Mouse (Mus musculus) embryonic fibroblast, embryonic 13.5 days (primary cell): ENCODE measurements around the gene Slc25a15. TPM values are rescaled to one million over a fixed set of nuclear protein-coding genes. Genes with fewer than 3 reads are reported as not detected.

Experiments used
- H3K27ac ChIP-seq: 2 replicates; pipeline ENCODE4 v1.5.1; 2012; ENCODE audit warnings: low read length, control low read depth, inconsistent platforms; ENCODE audit not compliant: insufficient read depth
- H3K4me1 ChIP-seq: 2 replicates; pipeline ENCODE4 v1.6.1; 2011; ENCODE audit warnings: low read length; ENCODE audit not compliant: control insufficient read depth, insufficient read depth
- H3K4me3 ChIP-seq: 2 replicates; pipeline ENCODE4 v1.5.1; 2011; ENCODE audit warnings: mild to moderate bottlenecking, control low read depth, low read length; ENCODE audit not compliant: insufficient read depth
- CTCF ChIP-seq: IDR thresholded peaks from 2 replicates; pipeline ENCODE4 v1.5.1; 2011; ENCODE audit warnings: mild to moderate bottlenecking, control low read depth, low read length, moderate library complexity, borderline replicate concordance; ENCODE audit not compliant: insufficient read depth
- POLR2A ChIP-seq: IDR thresholded peaks from 2 replicates; pipeline ENCODE4 v1.6.1; 2011; ENCODE audit warnings: low read depth, mild to moderate bottlenecking, control low read depth, low read length, moderate library complexity
- polyA plus RNA-seq: library from polyadenylated mRNA; stranded (reverse); fragments of >200 nt; gene quantifications from 2 replicates; pipeline ENCODE4 v1.2.4, GENCODE M21; 2011; ENCODE audit warnings: low read depth; ENCODE audit not compliant: missing spikeins, insufficient read length

Slc25a15 gene
- polyA plus RNA-seq, 1 experiment, result 10.2 TPM

GRCm38 (mm10) chr8:22335426-22335825, 63.0 kb downstream of the Slc25a15 start:
- Histone ChIP-seq H3K27ac (no peak overlapping the region), H3K4me3 (no peak overlapping the region), H3K4me1 (no peaks in the 10 kb centered on the region)
- TF ChIP-seq POLR2A (no peak), CTCF (no peak)

Other genes with a start within 250 kb of the Slc25a15 start
- 3.7 and 4.3 TPM in 2 replicates for gene Nek3, start 232.2 kb downstream of the Slc25a15 start, polyA plus RNA-seq
- gene Ckap2, start 212.8 kb downstream of the Slc25a15 start, polyA plus RNA-seq, result 57.2 and 63.5 TPM in 2 replicates
- 29.0 and 43.9 TPM in 2 replicates for gene Vps36, start 205.8 kb downstream of the Slc25a15 start, polyA plus RNA-seq
- 1.3 and 1.6 TPM in 2 replicates for gene Thsd1, start 171.3 kb downstream of the Slc25a15 start, polyA plus RNA-seq
- gene Tpte, start 115.2 kb downstream of the Slc25a15 start, polyA plus RNA-seq, result not detected in 2 replicates
- gene Mrps31, start 12.8 kb upstream of the Slc25a15 start, polyA plus RNA-seq, result 21.7 and 22.1 TPM in 2 replicates